In the genomic region with DNA sequence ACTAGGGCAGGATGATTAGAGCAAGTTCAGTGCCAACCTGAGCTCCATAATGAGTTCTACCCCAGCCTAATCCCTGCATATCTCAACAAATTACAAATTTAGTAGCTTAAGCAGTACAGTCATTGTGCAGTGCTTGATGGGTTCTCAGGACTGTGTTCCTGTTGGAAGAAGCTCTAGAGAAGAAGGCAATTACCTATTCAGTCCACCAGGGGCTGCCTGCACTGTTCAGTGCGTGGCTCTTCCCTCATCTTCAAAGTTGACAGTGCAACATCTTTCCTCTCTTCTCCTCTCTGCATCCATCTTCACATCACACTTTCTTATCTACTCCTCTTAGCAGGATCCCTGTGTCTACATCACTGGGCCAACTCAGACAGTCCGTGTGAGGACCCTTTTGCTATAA, we compare ENCODE assay signal across 8 mouse cellular contexts.
DNase-seq lines count a peak whose midpoint lies in the region; ATAC-seq lines count a peak whose summit lies in the region.

No protein-coding gene starts in this region.

- no peaks in the 10 kb centered on the region for H3K36me3 ChIP-seq in heart, embryonic 11.5 days (ENCODE audit: control insufficient read depth, insufficient read depth, low read length)
- H3K36me3 ChIP-seq in embryonic facial prominence, embryonic 10.5 days (replicated peaks) = no peaks in the 10 kb centered on the region

- H3K9me3 ChIP-seq in heart, embryonic 11.5 days (replicated peaks; ENCODE audit: control insufficient read depth, low read length) = no peaks in the 10 kb centered on the region
- no peaks in the 10 kb centered on the region for H3K9me3 ChIP-seq in embryonic facial prominence, embryonic 10.5 days

- no peak overlapping the region for H3K9ac ChIP-seq in heart, embryonic 11.5 days (ENCODE audit: low read depth, low read length)

- H3K27ac ChIP-seq in heart, embryonic 11.5 days (ENCODE audit: low read depth, low read length) = no peak overlapping the region
- no peak overlapping the region for H3K27ac ChIP-seq in embryonic facial prominence, embryonic 10.5 days (replicated peaks)

- H3K4me2 ChIP-seq in heart, embryonic 11.5 days = no peak overlapping the region

- 30% methylated on average over 2 of the region's 2 CpGs for whole genome bisulfite sequencing in heart, embryonic 11.5 days (ENCODE audit: insufficient replicate concordance)
- WGBS in embryonic facial prominence, embryonic 10.5 days = 44% methylated on average over 2 of the region's 2 CpGs

- H3K4me3 ChIP-seq in heart, embryonic 11.5 days (ENCODE audit: low read depth, low read length) = no peak overlapping the region
- no peak overlapping the region for H3K4me3 ChIP-seq in embryonic facial prominence, embryonic 10.5 days

- H3K4me1 ChIP-seq in heart, embryonic 11.5 days (ENCODE audit: control insufficient read depth, insufficient read depth, low read length) = no peaks in the 10 kb centered on the region
- H3K4me1 ChIP-seq in embryonic facial prominence, embryonic 10.5 days = no peaks in the 10 kb centered on the region

- peak; percentile 12 to 38 for DNase-seq in heart, adult 18-20 months
- peak; percentile 9 to 19 for DNase-seq in right cerebral cortex, adult 2 months (ENCODE audit: low spot score in 2 of 2)
- DNase-seq in right cerebral cortex, postnatal 4 days = no peak
- DNase-seq in embryonic facial prominence, embryonic 10.5 days (ENCODE audit: low spot score) = peak; percentile 11
- DNase-seq in lung, postnatal 10 days = peak; percentile 56
- no peak for DNase-seq in urinary bladder, postnatal 4 days (ENCODE audit: low spot score in 2 of 2)
- no peak for DNase-seq in c-Kit-positive CD71-positive TER-119-positive erythroid progenitor cells, embryonic 14.5 days (ENCODE audit: low spot score)

- H3K27me3 ChIP-seq in heart, embryonic 11.5 days (ENCODE audit: control insufficient read depth, insufficient read depth, low read length) = no peaks in the 10 kb centered on the region
- H3K27me3 ChIP-seq in embryonic facial prominence, embryonic 10.5 days (replicated peaks; ENCODE audit: low read depth, poor library complexity, severe bottlenecking) = no peaks in the 10 kb centered on the region

- no peak for ATAC-seq in heart, embryonic 11.5 days (replicated peaks; ENCODE audit: insufficient number of reproducible peaks, low FRiP score, low TSS enrichment)

Comparison
In these comparisons a context has a peak if more than half of its experiments do, and no peak if none do; other contexts are left out.
1. DNase-seq: peak in heart, adult 18-20 months (2 of 2), right cerebral cortex, adult 2 months (2 of 2), embryonic facial prominence, embryonic 10.5 days (single experiment) and lung, postnatal 10 days (single experiment); none in right cerebral cortex, postnatal 4 days (single experiment), urinary bladder, postnatal 4 days (0 of 2) and c-Kit-positive CD71-positive TER-119-positive erythroid progenitor cells, embryonic 14.5 days (single experiment).